Mouse (Mus musculus): Measurements from ENCODE around the gene Evc.

Gene Evc

DNA sequence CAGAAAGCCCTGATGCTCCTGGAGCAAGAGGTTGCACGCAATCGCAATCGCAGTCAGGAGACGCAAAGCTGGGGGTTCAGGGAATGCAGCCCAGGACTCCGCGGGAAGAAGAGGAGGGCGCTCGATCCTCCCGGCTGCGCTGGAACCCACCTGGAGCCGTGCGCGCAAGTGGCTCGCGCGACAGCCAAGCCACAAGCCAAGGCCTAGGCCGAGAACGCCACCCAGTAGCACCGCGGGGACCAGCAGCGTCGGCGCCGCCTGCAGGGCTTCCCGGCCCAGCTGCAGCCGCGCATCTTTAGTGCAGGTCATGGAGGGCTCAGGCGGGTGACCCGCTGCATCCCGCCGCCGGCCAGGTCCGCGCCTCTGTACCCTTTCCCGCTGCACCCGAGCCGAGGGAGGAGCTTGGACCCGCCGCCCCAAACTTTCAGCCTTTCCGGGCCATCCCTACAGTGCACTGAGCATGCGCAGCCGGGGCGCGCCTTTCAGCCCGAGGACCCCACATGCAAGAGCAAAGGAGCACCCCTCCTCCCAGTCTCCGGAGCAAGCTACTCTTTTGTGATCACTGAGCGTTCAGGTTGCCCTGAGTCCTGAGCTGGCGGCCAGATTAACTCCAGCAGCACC is at the start of gene Evc:
Gene Evc, minus strand, starts transcription at position 410 of the 621 bp plus-strand sequence.
- peak in 1 of 2 experiments; percentile 20 for DNase-seq (ENCODE audit: low spot score in 2 of 2)

DNA sequence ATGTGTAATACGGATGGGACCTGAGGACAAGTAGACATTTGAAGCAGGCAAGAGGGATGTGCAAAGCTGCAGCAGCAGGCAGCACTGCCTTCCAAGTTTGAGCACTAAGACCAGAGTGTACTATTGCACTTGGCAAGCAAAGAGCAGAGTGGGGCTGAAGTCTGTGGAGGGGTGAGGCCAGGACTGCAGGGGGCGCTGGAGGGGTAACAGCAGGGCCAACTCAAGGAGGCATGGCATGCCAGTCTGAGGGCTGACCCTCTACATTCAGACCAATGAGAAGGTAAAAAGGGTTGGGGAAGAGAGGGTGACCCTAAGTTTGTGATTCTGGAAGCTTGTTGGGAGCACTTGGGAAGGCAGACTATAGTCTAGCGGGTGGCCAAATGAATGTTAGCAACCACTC is 46.9 kb upstream of the Evc start:
- DNase-seq (ENCODE audit: low spot score in 2 of 2) = no peak

DNA sequence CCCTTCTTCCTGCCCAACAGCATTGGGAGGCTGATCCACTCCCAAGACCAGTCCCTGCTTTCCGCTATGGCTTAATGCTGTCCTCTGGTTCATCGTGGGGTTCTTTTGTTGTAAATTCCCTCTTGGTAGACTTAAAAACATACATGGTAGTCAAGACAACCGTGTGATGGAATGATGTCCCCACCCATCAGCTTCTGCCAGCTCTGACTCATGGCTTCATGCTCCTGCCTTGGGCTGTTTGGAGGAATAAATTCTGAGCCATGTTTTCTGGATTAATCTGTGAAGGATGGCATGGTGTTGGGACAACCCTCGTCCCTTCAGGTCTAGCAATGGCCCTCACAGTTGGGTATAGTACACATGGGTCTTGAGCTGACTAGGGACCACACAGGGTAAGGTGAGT is 43.9 kb upstream of the Evc start:
- DNase-seq (ENCODE audit: low spot score in 2 of 2) = no peak

DNA sequence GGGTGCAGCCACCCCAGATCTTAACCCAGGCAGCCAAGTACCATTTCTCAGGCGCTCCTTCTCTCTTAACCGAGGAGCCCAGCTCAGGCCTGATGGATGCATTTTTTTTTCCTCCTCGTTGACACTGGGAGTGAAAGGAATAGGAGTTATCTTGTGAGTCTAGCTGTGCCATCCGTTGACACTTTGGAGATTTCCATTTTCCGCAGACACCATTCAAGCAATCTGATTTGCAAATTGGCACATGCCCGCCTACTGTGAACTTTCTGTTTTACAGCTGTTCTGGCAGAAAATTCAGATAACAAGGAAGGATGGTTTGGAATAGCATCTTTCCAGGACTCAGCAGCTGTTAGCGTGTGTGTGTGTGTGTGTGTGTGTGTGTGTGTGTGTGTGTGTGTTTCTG is 40.7 kb upstream of the Evc start:
- DNase-seq (ENCODE audit: low spot score in 2 of 2) = no peak

DNA sequence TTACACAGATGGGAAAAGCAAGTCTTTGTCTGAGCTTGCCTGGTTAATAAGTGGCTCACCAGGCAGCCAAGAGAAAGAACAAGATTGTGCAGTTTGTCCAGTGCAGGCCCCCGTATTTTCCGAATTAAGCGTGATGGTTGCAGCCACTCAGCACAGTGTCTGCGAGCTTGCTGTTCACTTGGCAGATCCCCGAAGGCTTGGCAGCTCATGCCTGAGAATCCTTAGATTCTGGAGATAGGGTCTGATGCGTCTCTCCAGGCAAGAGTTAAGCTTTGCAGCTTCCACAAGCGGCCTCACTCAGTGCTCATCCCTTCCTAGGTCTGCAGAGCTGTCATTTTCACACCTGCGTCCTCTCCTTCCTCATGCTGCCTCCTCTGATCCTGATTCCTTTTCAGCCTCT is 32.1 kb upstream of the Evc start:
- no peak for DNase-seq (ENCODE audit: low spot score in 2 of 2)

DNA sequence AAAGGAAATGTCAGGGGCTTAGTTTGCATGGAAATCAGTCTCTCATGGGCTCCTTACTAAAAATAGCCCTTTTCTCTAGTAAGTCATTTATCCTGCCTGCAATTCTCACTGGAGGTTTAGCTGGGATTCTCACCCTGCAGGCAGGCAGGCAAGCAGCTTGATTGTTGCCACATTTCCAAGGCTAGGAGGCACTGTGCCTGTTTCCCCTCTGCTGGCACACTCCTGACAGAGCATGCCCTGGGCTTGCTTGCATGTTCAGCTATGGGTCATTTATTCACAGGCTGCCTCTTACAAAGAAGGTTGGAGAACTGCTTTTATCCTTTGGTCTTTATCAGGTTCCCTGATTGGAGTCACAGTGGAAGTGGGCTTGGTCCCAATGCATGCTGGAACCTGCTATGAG is 29.1 kb upstream of the Evc start:
- DNase-seq (ENCODE audit: low spot score in 2 of 2) = no peak

DNA sequence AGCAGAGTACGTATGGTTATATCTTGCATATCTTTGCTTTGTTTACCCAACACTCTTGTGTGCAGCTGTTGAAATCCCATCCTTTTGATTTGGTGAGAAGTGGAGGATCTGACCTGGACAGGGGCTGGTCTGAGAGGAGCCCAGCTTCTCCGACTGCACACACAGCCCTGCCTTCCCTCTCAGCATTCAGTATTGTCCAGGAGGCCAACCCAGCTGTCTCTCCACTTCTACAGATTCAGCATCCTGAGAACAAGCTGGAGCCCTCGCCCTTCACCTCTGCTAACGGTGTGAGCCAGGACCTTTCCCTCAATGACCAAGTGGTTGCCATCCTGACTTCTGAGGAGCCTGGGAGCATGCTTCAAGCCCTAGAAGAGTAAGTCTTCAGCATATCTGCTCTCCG is 26.6 kb upstream of the Evc start:
- no peak for DNase-seq (ENCODE audit: low spot score in 2 of 2)

DNA sequence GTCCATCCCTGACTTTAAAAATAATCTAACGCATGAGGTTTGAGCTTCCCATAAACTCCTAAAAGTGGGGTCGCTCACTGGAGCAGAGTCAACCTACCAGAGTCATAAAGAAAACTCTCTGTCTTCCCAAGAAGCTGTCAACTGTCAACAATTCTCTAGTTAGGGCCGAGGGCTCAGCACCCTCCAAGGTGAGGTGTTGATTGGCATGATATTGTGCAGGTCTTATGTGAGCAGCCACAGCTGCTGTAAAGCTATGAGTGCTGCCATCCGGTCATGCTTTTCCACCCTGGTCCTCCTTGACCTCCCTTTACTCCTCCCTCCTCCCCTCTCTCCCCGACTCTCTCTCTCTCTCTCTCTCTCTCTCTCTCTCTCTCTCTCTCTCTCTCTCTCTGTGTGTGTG is 25.9 kb upstream of the Evc start:
- DNase-seq (ENCODE audit: low spot score in 2 of 2) = no peak

DNA sequence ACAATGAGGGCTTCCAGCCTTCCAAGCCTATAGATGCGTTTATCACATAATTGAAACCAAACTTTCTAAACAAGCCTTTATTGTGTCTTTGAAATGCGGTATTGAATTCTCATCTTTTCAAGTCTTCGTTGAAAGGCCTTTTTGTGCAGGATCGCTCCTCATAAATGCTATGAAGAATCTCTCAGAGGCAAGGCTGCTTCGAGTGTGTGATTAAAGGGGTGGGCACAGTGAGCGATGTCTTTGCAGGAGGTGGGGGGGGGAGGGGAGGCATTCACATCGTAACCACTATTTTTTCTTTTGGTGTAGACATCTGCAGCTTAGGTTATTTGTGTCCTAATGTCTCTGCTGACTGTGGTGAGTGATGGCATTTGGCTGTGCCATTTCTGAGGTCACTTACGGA is 19.3 kb upstream of the Evc start:
- no peak for DNase-seq (ENCODE audit: low spot score in 2 of 2)

DNA sequence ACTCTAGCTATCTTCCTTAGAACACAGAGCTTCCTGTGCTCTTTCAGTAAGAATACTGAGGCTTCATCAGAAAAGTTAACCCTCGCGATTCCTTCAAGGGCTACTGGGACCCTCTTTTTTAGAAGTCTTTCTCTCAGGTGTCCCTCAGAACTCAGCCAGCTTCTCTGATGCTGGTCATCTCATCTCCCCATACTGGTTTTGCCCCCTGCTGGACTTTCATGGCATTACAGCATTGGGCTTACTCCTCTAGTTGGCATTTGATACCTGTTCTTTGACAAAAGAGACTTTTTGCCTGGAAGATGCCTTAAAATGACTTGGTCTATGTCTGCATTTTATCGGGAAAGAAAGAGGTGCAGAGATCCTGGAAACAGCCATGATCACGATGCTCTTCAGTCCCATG is 17.7 kb upstream of the Evc start:
- DNase-seq (ENCODE audit: low spot score in 2 of 2) = peak; percentile 11 to 56

DNA sequence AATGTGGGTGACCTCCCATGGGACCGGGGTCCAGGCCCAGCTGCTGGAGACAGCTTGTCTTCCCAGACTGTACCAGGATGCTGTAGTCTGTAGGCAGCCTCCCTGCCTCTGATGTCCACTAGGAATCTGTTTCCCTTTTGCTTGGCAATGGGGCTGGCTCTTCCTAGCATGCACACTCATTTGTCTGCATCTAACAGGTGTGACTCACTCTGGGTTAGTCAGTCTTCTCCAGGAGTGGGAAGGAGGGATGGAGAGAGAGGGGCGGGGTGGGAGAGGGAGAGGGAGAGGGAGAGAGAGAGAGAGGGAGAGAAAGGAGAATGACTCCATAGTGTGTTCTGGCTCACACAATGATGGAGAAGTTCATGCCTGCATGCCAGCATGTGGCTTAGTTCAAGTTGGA is 15.1 kb upstream of the Evc start:
- DNase-seq (ENCODE audit: low spot score in 2 of 2) = no peak

DNA sequence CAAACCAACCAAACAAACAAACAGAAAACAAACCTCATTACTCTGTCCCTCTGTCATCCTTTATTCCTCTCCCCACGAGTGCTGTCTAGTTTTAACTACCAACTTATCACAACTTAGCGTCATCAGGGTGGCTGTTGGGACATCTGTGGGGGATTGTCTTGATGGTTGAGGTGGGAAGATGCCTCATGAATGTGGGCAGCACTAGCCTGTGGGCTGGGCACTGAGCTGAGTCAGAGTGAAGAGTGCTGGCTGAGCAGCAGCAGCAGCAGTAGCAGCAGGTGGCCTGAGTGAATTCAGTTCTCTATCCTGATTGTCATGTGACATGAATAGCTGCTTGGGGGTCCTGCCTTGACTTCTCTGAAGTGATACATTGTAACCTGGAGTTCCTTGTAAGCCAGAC is 7.3 kb upstream of the Evc start:
- no peak for DNase-seq (ENCODE audit: low spot score in 2 of 2)

DNA sequence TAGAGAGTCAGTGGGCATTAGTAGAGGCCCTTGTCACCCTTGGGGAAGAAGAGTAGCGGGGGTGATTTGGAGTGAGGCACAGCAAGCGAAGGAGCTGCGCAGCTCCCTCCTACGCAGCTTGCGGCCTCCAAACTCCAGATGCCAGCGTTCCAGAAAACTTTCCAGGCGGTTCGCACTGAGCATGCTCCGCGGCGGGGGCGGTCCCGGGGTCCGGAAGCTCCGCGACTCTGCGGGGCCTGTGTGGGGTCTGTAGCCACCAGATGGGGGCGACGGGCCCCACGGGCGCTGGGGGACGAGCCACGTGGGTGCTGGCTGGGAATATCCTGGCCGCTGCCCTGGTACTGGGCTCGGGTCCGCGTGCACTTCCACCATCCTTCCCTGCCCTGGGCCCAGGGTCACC is 1.6 kb upstream of the Evc start, which contains the start of gene Evc2:
Gene Evc2, plus strand, starts transcription at position 212 of the 400 bp plus-strand sequence.
- DNase-seq (ENCODE audit: low spot score in 2 of 2) = no peak

DNA sequence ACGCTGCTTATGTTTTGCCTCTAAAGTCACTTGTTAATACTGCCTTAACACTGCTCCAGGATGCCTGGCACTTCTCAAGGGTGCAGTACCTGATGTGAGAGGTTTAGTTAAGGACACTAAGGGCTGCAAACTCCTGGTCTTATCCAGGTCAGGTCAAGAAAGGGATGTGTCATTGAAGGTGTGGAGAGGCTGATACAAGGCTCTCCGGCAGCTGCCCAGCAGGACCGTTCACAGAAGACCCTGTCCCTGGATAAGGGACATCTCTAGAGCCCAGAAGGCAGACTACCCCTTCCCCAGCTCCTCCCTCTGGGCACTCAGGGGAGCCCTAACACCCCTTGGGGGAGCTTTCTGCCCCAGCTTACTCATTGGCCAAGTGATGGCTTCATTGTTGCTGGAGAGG is 1.0 kb upstream of the Evc start:
- DNase-seq (ENCODE audit: low spot score in 2 of 2) = no peak

DNA sequence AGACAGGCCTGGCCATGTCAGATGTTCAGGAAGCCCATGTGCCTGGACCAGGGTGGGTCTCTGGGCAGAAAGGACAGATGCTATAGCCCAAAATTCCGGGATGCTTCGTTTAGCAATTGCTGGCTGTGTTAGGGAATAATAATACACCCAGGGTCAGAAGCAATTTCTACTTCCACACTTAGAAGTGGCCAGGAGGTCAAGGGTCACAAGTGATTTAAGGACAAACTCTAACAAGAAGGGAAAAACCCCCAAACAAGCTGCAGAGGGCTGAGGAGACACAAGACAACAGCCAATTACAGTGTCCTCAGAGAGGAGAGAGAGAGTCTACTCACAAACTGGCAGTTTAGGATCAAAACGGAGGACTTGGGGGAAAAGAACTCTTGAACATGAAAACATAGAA is 1.6 kb downstream of the Evc start:
- no peak for DNase-seq (ENCODE audit: low spot score in 2 of 2)

DNA sequence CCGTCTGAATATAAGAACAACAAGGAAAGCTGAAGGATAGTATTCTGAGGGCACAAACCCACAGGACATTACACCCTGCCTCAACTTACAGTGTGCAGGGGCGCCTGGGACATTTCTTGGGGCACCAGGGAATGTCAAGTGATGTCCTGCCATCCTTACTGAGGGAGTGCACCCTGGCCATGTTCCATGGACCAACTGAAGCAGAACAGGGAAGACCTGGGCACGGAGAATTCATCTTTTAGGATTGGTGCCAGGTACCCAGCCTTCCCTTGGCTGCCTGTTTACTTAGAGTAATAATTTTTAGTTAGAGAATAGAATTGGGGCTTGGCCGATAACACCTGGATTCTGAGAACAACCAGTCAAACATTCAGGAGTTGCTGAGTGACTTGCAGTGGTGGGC is 4.6 kb downstream of the Evc start:
- no peak for DNase-seq (ENCODE audit: low spot score in 2 of 2)

DNA sequence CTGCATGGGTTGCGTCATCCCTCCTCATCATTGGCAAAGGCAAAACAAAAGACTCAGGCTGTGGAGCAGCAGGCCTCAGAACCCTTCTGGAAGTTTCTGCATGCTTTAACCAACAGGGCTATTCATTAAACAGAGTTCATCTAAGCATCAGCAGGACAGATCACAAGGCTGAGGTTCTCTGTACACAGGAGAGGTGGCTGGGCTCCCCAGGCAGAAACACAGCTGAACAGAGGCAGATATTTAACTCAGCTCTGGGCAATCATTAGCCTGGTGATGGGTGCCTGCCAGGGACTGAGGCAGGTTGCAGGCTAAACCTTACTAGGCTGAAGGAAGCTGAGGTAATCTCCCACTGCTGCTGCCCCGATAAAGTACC is 5.6 kb downstream of the Evc start:
- DNase-seq (ENCODE audit: low spot score in 2 of 2) = no peak

DNA sequence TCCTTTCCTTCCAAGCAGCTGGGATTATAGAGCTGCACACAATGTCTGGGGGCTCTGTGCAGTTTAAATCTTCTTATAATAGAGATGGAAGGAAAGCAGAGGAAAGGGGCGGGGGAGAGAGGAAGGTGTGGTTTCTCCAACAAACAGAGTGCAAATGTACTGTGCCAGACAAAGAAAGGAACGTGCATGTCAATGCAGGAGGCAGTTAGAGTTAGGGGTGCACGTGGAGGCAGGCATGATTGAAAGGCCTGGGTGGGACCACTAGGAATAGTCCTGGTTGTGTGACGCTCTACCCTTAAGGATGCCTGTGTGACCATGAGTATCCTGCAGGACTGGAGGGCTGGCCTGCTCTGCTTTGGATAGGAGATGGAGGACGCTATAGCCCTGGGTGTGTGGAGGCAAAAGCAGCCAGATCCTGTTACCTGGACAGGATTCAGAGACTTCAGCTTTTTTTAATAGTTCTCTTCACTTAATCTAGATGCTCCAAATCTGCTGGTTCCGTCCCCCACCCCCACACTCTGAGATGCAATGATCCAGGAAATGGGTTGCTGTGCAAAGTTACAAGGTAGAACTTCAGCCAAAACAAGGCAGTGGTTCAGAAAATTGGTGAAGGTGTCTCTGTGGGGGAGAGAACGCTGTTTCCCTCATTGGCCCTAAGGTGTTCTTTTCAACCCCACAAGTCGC is 6.1 kb downstream of the Evc start:
- DNase-seq (ENCODE audit: low spot score in 2 of 2) = no peak

DNA sequence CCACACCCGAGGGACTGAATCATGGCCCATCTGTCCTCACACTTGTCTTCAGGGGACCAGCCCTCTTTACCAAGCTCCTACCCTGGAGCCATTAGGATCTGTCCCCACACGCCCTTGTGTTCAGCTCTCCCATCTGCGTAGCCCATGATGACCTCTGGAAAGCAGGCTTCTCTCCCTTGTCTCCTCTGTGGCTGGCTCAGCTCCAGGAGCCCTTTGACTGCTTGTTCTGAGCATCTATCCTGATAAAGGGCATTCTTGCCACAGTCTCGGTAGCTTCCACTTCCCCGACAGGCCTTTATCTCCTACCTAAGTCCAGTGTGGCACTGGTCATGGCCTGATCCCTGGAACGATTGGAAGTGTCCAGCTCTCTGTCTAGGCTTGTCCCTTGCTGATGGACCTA is 10.0 kb downstream of the Evc start:
- DNase-seq (ENCODE audit: low spot score in 2 of 2) = no peak

DNA sequence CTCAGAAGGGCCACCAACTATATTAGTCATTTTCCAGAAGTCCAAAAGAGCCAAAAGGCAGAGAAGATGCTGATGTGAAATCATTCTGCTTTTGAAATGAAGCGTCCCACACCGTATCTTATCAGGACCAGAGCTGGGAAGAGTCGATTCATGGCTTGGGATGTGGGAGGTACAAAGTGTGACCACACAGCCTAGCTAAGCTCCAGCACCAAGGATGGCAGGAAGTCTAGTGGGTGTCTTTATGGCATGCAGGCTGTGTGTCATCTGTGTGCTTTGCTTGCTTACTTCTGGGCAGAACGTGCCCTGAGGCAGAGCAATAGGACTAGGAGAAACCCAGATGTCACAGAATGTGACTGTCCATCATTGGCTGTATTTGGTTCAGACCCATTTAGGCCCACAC is 15.9 kb downstream of the Evc start:
- DNase-seq (ENCODE audit: low spot score in 2 of 2) = no peak

DNA sequence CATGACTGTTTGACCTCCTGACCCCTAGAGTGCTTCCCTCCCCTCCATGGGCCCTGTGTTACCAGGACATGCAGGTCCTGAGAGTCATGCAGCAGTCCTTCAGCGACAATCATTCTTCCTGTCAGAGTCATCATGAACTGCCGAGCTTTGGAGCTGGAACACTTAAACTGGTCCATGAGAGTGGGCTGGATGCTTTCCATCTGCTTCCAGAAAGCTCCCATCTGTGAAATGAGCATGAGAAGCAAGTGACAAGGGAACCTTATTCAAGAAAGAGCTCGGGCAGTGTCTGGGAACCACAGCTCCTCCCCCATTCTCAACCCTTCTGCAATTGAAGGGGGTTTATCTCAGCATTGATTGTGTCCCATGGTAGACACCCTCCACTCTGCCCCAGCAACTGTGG is 16.5 kb downstream of the Evc start:
- DNase-seq (ENCODE audit: low spot score in 2 of 2) = no peak

DNA sequence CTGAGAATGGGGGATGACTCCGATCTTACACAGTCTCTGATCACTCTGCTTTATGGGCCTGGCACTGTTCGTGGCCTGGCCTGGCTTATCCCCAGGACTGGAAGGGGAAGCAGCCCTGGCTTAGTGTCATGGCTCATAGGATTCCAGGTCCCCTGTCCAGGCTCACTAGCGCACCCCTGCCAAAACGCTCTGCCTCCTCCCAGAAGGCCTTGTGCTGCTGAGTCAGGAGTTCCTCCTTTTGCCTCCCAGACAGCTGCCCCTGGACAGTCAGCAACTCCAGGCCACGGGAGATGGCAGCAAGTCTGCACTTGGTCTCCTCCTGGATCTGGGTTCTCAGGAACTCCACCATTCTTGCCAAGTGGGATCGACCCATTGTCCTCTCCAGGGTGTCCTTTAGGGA is 18.0 kb downstream of the Evc start:
- DNase-seq (ENCODE audit: low spot score in 2 of 2) = no peak

DNA sequence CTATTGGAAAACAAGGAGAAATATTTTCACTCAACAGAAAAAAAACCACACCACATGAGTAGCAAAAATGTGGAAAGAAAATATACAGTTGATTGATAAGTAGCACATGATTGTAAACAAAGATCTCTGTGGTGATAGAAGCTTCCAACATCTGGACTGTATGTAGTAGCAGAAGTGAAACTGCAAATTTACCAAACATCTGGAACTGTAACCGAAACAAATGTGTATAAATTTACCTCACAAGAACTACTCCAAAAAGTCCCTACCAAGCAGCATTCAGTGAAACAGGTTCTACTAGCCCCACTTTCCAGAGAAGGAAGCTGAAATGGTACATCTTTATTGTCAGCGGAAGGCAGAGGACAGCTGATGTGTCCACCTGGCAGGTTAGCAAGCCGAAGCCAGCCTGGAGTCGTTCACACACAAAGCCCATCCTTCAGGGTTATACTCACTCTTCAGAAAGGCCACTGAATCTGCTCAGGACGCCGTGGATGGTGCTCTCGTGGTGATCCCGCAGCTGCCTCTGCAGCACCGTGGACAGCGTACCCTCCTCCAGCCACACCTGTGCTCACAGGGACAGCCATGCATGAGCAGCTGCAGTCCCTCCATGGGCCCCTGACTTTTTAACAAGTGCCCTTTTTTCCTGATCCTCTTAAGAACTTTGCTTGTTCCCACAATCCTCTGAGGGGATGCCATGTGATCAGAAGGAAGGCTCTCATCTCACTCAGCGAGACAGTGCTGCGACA is 23.5 kb downstream of the Evc start:
- no peak for DNase-seq (ENCODE audit: low spot score in 2 of 2)

All from spleen, postnatal 10 days (tissue).